Mouse (Mus musculus) ovary, adult 18-20 months (tissue): ENCODE results near the gene Smim24.

Experiments used
- DNase-seq: peaks from one replicate; pipeline ENCODE4 v3.0.0; 2022; ENCODE audit warnings: low spot score, mixed read lengths

Smim24 gene

GRCm38 (mm10) chr10:81365672-81366476 is 27.0 kb upstream of the Smim24 start, which contains the start of gene 4930404N11Rik:
4930404N11Rik (minus strand) TSS chr10:81365816.
- DNase-seq = no peak

- no peak for DNase-seq
These were observed 26.2 kb upstream of the Smim24 start for GRCm38 (mm10) chr10:81366477-81367206.

GRCm38 (mm10) chr10:81367207-81367495 is 25.7 kb upstream of the Smim24 start:
- DNase-seq = no peak

- DNase-seq = no peak
These were observed 17.5 kb upstream of the Smim24 start for GRCm38 (mm10) chr10:81375322-81375721.

GRCm38 (mm10) chr10:81376561-81377361 is 16.1 kb upstream of the Smim24 start:
- DNase-seq = no peak

GRCm38 (mm10) chr10:81377362-81377664 is 15.5 kb upstream of the Smim24 start:
- DNase-seq = no peak

GRCm38 (mm10) chr10:81377793-81378552 is 14.9 kb upstream of the Smim24 start, which contains the start of gene Fzr1:
Fzr1 (minus strand) TSS chr10:81378516.
- DNase-seq = no peak

GRCm38 (mm10) chr10:81378553-81379182 is 14.2 kb upstream of the Smim24 start:
- peak; percentile 100 for DNase-seq

- no peak for DNase-seq
These were observed 13.7 kb upstream of the Smim24 start for GRCm38 (mm10) chr10:81379183-81379553.

- no peak for DNase-seq
These were observed 13.0 kb upstream of the Smim24 start for GRCm38 (mm10) chr10:81379809-81380378.

- no peak for DNase-seq
These were observed 10.8 kb upstream of the Smim24 start for GRCm38 (mm10) chr10:81382039-81382438.

- peak; percentile 97 for DNase-seq
These were observed 8.8 kb upstream of the Smim24 start, which contains the start of the genes Dohh and Gm48551 for GRCm38 (mm10) chr10:81383802-81384604. Dohh (plus strand) TSS chr10:81384428. Gm48551 (plus strand) TSS chr10:81384466.

GRCm38 (mm10) chr10:81384605-81384982 is 8.3 kb upstream of the Smim24 start:
- DNase-seq = no peak

GRCm38 (mm10) chr10:81385603-81386306 is 7.1 kb upstream of the Smim24 start:
- peak; percentile 78 for DNase-seq

GRCm38 (mm10) chr10:81387716-81388115 is 5.1 kb upstream of the Smim24 start:
- DNase-seq = no peak

GRCm38 (mm10) chr10:81388505-81389055 is 4.3 kb upstream of the Smim24 start, which contains the start of gene Gm48552:
Gm48552 (plus strand) TSS chr10:81389005.
- DNase-seq = no peak

GRCm38 (mm10) chr10:81389373-81389772 is 3.5 kb upstream of the Smim24 start:
- DNase-seq = peak; percentile 69

- no peak for DNase-seq
These were observed 2.8 kb upstream of the Smim24 start for GRCm38 (mm10) chr10:81389801-81390677.
